Mouse (Mus musculus) spleen, adult 18-20 months (tissue): ENCODE measurements at regions not wholly inside any gene's neighbourhood (a gene's known extent, or its start where the extent isn't known, plus 50 kb on each side); places are given as distances from the start of the nearest gene placed in this dataset.
"Not testable (repeated sequence)": the region's sequence is repeated elsewhere in the genome, so short reads cannot be mapped to it uniquely, and the experiment has no call there.

Source experiments
- DNase-seq, 2 experiments: peaks; one replicate each; pipeline ENCODE4 v3.0.0; 2022; ENCODE audit warnings: mixed read lengths in 2 of 2

GRCm38 (mm10) chr7:116596914-116597313, 92.7 kb downstream of the Nucb2 start:
- DNase-seq: no peak

GRCm38 (mm10) chr7:116600340-116600739, 96.2 kb downstream of the Nucb2 start:
- DNase-seq: no peak

GRCm38 (mm10) chr7:116603167-116603839, 99.1 kb downstream of the Nucb2 start:
- DNase-seq: no peak

- DNase-seq: no peak
Observed at GRCm38 (mm10) chr7:116603840-116604194, 99.6 kb downstream of the Nucb2 start.

GRCm38 (mm10) chr7:116606255-116606654, 102.1 kb downstream of the Nucb2 start:
- DNase-seq: no peak

GRCm38 (mm10) chr7:116606751-116607483, 102.7 kb downstream of the Nucb2 start:
- DNase-seq: no peak

- no peak for DNase-seq
Observed at GRCm38 (mm10) chr7:116607628-116608225, 103.6 kb downstream of the Nucb2 start.

- DNase-seq: peak in 1 of 2 experiments; percentile 52
Observed at GRCm38 (mm10) chr7:116608350-116609085, 104.3 kb downstream of the Nucb2 start.

- no peak for DNase-seq
Observed at GRCm38 (mm10) chr7:116609406-116609805, 105.2 kb downstream of the Nucb2 start.

- DNase-seq: no peak
Observed at GRCm38 (mm10) chr7:116609906-116610305, 105.7 kb downstream of the Nucb2 start.

- DNase-seq: no peak
Observed at GRCm38 (mm10) chr7:116615984-116616383, 111.8 kb downstream of the Nucb2 start.

GRCm38 (mm10) chr7:116619636-116620035, 115.5 kb downstream of the Nucb2 start:
- no peak for DNase-seq

GRCm38 (mm10) chr7:116620381-116620780, 116.2 kb downstream of the Nucb2 start:
- DNase-seq: peak; percentile 36 to 41

- DNase-seq: no peak
Observed at GRCm38 (mm10) chr7:116633210-116633609, 129.0 kb downstream of the Nucb2 start.

- DNase-seq: peak in 1 of 2 experiments; percentile 46
Observed at GRCm38 (mm10) chr7:116644902-116645650, 140.9 kb downstream of the Nucb2 start.

- no peak for DNase-seq
Observed at GRCm38 (mm10) chr7:116654466-116654865, 150.3 kb downstream of the Nucb2 start.

- not testable (repeated sequence) for DNase-seq
Observed at GRCm38 (mm10) chr7:116657040-116657439, 152.9 kb downstream of the Nucb2 start.

GRCm38 (mm10) chr7:116665581-116665980, 161.4 kb downstream of the Nucb2 start:
- DNase-seq: no peak

- DNase-seq: no peak
Observed at GRCm38 (mm10) chr7:116674199-116675019, 170.2 kb downstream of the Nucb2 start.

GRCm38 (mm10) chr7:116676696-116677095, 172.5 kb downstream of the Nucb2 start:
- DNase-seq: no peak

GRCm38 (mm10) chr7:116679195-116679594, 175.0 kb downstream of the Nucb2 start:
- DNase-seq: no peak

GRCm38 (mm10) chr7:116680523-116680922, 176.4 kb downstream of the Nucb2 start:
- DNase-seq: no peak
